Mouse (Mus musculus): ENCODE results near the gene Clasp1. TPM values are rescaled to one million over a fixed set of nuclear protein-coding genes. Genes with fewer than 3 reads are reported as not detected.

The Clasp1 gene
- polyA plus RNA-seq, 1 experiment from 2014 or later: 24.9 TPM

- peaks cover 11% of the 10 kb centered on the region for H3K36me3 ChIP-seq (ENCODE audit: control insufficient read depth, insufficient read depth, low read length)
- no peaks in the 10 kb centered on the region for H3K27me3 ChIP-seq (replicated peaks; ENCODE audit: control insufficient read depth, insufficient read depth, low read length)
- no peak overlapping the region for H3K4me2 ChIP-seq (ENCODE audit: low read depth, low read length)
- no peak overlapping the region for H3K4me3 ChIP-seq (ENCODE audit: low read length)
- WGBS: 76% methylated on average over 5 of the region's 5 CpGs
- H3K27ac ChIP-seq (ENCODE audit: low read length): no peak overlapping the region
- no peak overlapping the region for H3K9ac ChIP-seq (ENCODE audit: low read depth, low read length)
- 0 out of 2 replicates have a peak, but pooled peaks cover 3% of the 10 kb centered on the region for H3K4me1 ChIP-seq (ENCODE audit: control insufficient read depth, insufficient read depth, low read length)
- peak; percentile 61 for ATAC-seq
- H3K9me3 ChIP-seq (ENCODE audit: control insufficient read depth, low read length): no peaks in the 10 kb centered on the region
Observed at GRCm38 (mm10) chr1:118498311-118498710, 109.5 kb downstream of the Clasp1 start.

- WGBS: 96% methylated on average over 11 of the region's 11 CpGs
- H3K27me3 ChIP-seq (replicated peaks; ENCODE audit: control insufficient read depth, insufficient read depth, low read length): no peaks in the 10 kb centered on the region
- no peak overlapping the region for H3K4me3 ChIP-seq (ENCODE audit: low read length)
- H3K9me3 ChIP-seq (ENCODE audit: control insufficient read depth, low read length): no peaks in the 10 kb centered on the region
- no peak overlapping the region for H3K9ac ChIP-seq (ENCODE audit: low read depth, low read length)
- H3K36me3 ChIP-seq (ENCODE audit: control insufficient read depth, insufficient read depth, low read length): peaks cover 14% of the 10 kb centered on the region
- no peak overlapping the region for H3K27ac ChIP-seq (ENCODE audit: low read length)
- no peak for ATAC-seq
- no peak overlapping the region for H3K4me2 ChIP-seq (ENCODE audit: low read depth, low read length)
- no peaks in the 10 kb centered on the region for H3K4me1 ChIP-seq (ENCODE audit: control insufficient read depth, insufficient read depth, low read length)
Observed at GRCm38 (mm10) chr1:118500606-118501005, 111.7 kb downstream of the Clasp1 start.

- Histone ChIP-seq H3K4me1 (ENCODE audit: control insufficient read depth, insufficient read depth, low read length) (no peaks in the 10 kb centered on the region), H3K4me3 (ENCODE audit: low read length) (no peak overlapping the region), H3K36me3 (ENCODE audit: control insufficient read depth, insufficient read depth, low read length) (peaks cover 14% of the 10 kb centered on the region), H3K27me3 (replicated peaks; ENCODE audit: control insufficient read depth, insufficient read depth, low read length) (no peaks in the 10 kb centered on the region), H3K9ac (ENCODE audit: low read depth, low read length) (no peak overlapping the region), H3K4me2 (ENCODE audit: low read depth, low read length) (no peak overlapping the region), H3K9me3 (ENCODE audit: control insufficient read depth, low read length) (no peaks in the 10 kb centered on the region), H3K27ac (ENCODE audit: low read length) (no peak overlapping the region)
- no peak for ATAC-seq
- WGBS: 87% methylated on average over 2 of the region's 2 CpGs
Observed at GRCm38 (mm10) chr1:118501691-118502090, 112.8 kb downstream of the Clasp1 start.

GRCm38 (mm10) chr1:118505746-118506145 lies 116.9 kb downstream of the Clasp1 start:
- no peak overlapping the region for H3K9ac ChIP-seq (ENCODE audit: low read depth, low read length)
- H3K36me3 ChIP-seq (ENCODE audit: control insufficient read depth, insufficient read depth, low read length): peaks cover 14% of the 10 kb centered on the region
- no peaks in the 10 kb centered on the region for H3K4me1 ChIP-seq (ENCODE audit: control insufficient read depth, insufficient read depth, low read length)
- no peak overlapping the region for H3K27ac ChIP-seq (ENCODE audit: low read length)
- H3K4me2 ChIP-seq (ENCODE audit: low read depth, low read length): no peak overlapping the region
- 91% methylated on average over 1 of the region's 1 CpGs for WGBS
- no peak overlapping the region for H3K4me3 ChIP-seq (ENCODE audit: low read length)
- ATAC-seq: no peak
- H3K27me3 ChIP-seq (replicated peaks; ENCODE audit: control insufficient read depth, insufficient read depth, low read length): no peaks in the 10 kb centered on the region
- no peaks in the 10 kb centered on the region for H3K9me3 ChIP-seq (ENCODE audit: control insufficient read depth, low read length)

GRCm38 (mm10) chr1:118510996-118511395 lies 122.1 kb downstream of the Clasp1 start:
- Histone ChIP-seq H3K9ac (ENCODE audit: low read depth, low read length) (no peak overlapping the region), H3K4me3 (ENCODE audit: low read length) (no peak overlapping the region), H3K9me3 (ENCODE audit: control insufficient read depth, low read length) (no peaks in the 10 kb centered on the region), H3K4me2 (ENCODE audit: low read depth, low read length) (no peak overlapping the region), H3K27me3 (replicated peaks; ENCODE audit: control insufficient read depth, insufficient read depth, low read length) (no peaks in the 10 kb centered on the region), H3K27ac (ENCODE audit: low read length) (no peak overlapping the region), H3K36me3 (ENCODE audit: control insufficient read depth, insufficient read depth, low read length) (peaks cover 5% of the 10 kb centered on the region; the same call in 1 of the 2 replicates), H3K4me1 (ENCODE audit: control insufficient read depth, insufficient read depth, low read length) (no peaks in the 10 kb centered on the region)
- WGBS: 78% methylated on average over 3 of the region's 3 CpGs
- ATAC-seq: no peak

GRCm38 (mm10) chr1:118511738-118512530 lies 123.1 kb downstream of the Clasp1 start:
- no peak for ATAC-seq
- H3K4me3 ChIP-seq (ENCODE audit: low read length): no peak overlapping the region
- no peak overlapping the region for H3K4me2 ChIP-seq (ENCODE audit: low read depth, low read length)
- no peaks in the 10 kb centered on the region for H3K4me1 ChIP-seq (ENCODE audit: control insufficient read depth, insufficient read depth, low read length)
- no peaks in the 10 kb centered on the region for H3K27me3 ChIP-seq (replicated peaks; ENCODE audit: control insufficient read depth, insufficient read depth, low read length)
- peaks cover 5% of the 10 kb centered on the region; the same call in 1 of the 2 replicates for H3K36me3 ChIP-seq (ENCODE audit: control insufficient read depth, insufficient read depth, low read length)
- 91% methylated on average over 8 of the region's 8 CpGs for WGBS
- no peak overlapping the region for H3K9ac ChIP-seq (ENCODE audit: low read depth, low read length)
- no peak overlapping the region for H3K27ac ChIP-seq (ENCODE audit: low read length)
- no peaks in the 10 kb centered on the region for H3K9me3 ChIP-seq (ENCODE audit: control insufficient read depth, low read length)

GRCm38 (mm10) chr1:118516256-118516655 lies 127.4 kb downstream of the Clasp1 start:
- Histone ChIP-seq H3K4me1 (ENCODE audit: control insufficient read depth, insufficient read depth, low read length) (no peaks in the 10 kb centered on the region), H3K4me2 (ENCODE audit: low read depth, low read length) (no peak overlapping the region), H3K9ac (ENCODE audit: low read depth, low read length) (no peak overlapping the region), H3K27me3 (replicated peaks; ENCODE audit: control insufficient read depth, insufficient read depth, low read length) (no peaks in the 10 kb centered on the region), H3K27ac (ENCODE audit: low read length) (no peak overlapping the region), H3K4me3 (ENCODE audit: low read length) (no peak overlapping the region), H3K9me3 (ENCODE audit: control insufficient read depth, low read length) (no peaks in the 10 kb centered on the region), H3K36me3 (ENCODE audit: control insufficient read depth, insufficient read depth, low read length) (0 out of 2 replicates have a peak, but pooled peaks cover 2% of the 10 kb centered on the region)
- WGBS: 70% methylated on average over 7 of the region's 7 CpGs
- ATAC-seq: no peak

GRCm38 (mm10) chr1:118523161-118523560 lies 134.3 kb downstream of the Clasp1 start:
- WGBS: 89% methylated on average over 6 of the region's 6 CpGs
- ATAC-seq: no peak
- no peak overlapping the region for H3K4me2 ChIP-seq (ENCODE audit: low read depth, low read length)
- H3K27ac ChIP-seq (ENCODE audit: low read length): no peak overlapping the region
- no peaks in the 10 kb centered on the region for H3K9me3 ChIP-seq (ENCODE audit: control insufficient read depth, low read length)
- no peaks in the 10 kb centered on the region for H3K27me3 ChIP-seq (replicated peaks; ENCODE audit: control insufficient read depth, insufficient read depth, low read length)
- peaks cover 5% of the 10 kb centered on the region for H3K36me3 ChIP-seq (ENCODE audit: control insufficient read depth, insufficient read depth, low read length)
- H3K9ac ChIP-seq (ENCODE audit: low read depth, low read length): no peak overlapping the region
- H3K4me3 ChIP-seq (ENCODE audit: low read length): no peak overlapping the region
- no peaks in the 10 kb centered on the region for H3K4me1 ChIP-seq (ENCODE audit: control insufficient read depth, insufficient read depth, low read length)

- H3K4me3 ChIP-seq (ENCODE audit: low read length): no peak overlapping the region
- no peaks in the 10 kb centered on the region for H3K4me1 ChIP-seq (ENCODE audit: control insufficient read depth, insufficient read depth, low read length)
- no peaks in the 10 kb centered on the region for H3K9me3 ChIP-seq (ENCODE audit: control insufficient read depth, low read length)
- H3K27me3 ChIP-seq (replicated peaks; ENCODE audit: control insufficient read depth, insufficient read depth, low read length): no peaks in the 10 kb centered on the region
- no peak overlapping the region for H3K9ac ChIP-seq (ENCODE audit: low read depth, low read length)
- 85% methylated on average over 9 of the region's 9 CpGs for WGBS
- no peak overlapping the region for H3K4me2 ChIP-seq (ENCODE audit: low read depth, low read length)
- no peak overlapping the region for H3K27ac ChIP-seq (ENCODE audit: low read length)
- peaks cover 16% of the 10 kb centered on the region for H3K36me3 ChIP-seq (ENCODE audit: control insufficient read depth, insufficient read depth, low read length)
- ATAC-seq: no peak
Observed at GRCm38 (mm10) chr1:118525336-118525735, 136.5 kb downstream of the Clasp1 start.
